Mouse (Mus musculus): ENCODE measurements around the gene Gm11213.

GRCm38 (mm10) chr4:63567712-63568390 lies 37.2 kb downstream of the Gm11213 start:
- TF ChIP-seq CTCF (IDR thresholded peaks at IDR 0.05; ENCODE audit: low read depth, low read length) (no peak), POLR2A (IDR thresholded peaks at IDR 0.05; ENCODE audit: extremely low read depth, insufficient read depth, low read length) (no peak)

Data from liver, adult 2 months (tissue).